ENCODE assay signal across 8 mouse cellular contexts in the genomic region with DNA sequence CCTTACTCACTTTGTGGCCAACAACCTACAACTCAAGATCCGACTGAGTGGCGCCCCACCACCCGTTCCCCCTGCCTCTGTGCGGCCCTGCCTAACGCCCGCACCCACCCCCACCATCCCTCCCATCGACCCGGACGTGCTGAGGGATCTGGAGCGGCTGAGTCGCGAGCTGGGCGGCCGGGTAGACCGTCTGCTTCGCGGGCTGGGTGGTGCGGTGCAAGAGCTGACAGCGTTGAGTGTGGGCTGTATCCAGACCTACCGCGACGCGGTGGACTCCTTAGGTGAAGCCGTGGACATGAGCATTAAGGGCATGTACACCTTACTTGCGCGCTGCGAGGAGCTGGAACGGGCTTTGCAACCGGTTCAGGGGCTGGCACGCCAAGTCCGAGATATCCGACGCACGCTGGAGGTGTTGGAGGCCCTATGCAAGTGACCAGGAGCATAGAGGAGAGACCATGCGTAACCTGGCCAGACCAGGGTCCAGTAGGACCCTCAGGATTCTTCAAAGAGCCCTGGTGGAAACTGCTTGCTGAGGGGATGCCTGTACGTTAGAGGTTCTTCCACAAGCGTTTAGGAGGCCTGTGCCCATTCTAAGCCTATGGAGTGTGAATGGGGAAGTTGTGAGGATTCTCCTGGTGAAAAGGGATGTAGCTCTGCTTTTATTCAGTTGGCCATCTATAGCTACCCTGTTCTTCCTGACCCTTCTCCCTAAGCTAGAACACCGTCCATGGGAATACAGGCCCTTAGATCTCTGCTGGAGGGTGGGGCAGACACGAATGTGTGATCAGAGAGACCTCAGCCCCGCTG. TPM values are rescaled to one million over a fixed set of nuclear protein-coding genes. Genes with fewer than 3 reads are reported as not detected.
DNase-seq lines count a peak whose midpoint lies in the region; ATAC-seq lines count a peak whose summit lies in the region.

No protein-coding gene starts in this region.

- H3K4me3 ChIP-seq in heart, embryonic 10.5 days: peak overlapping the region; percentile 81
- H3K4me3 ChIP-seq in midbrain, embryonic 16.5 days (ENCODE audit: low read depth, low read length): peak overlapping the region; percentile 87

- peaks cover 37% of the 10 kb centered on the region for H3K4me1 ChIP-seq in heart, embryonic 10.5 days
- peaks cover 27% of the 10 kb centered on the region for H3K4me1 ChIP-seq in midbrain, embryonic 16.5 days (ENCODE audit: control insufficient read depth, insufficient read depth, low read length)

- H3K9me3 ChIP-seq in heart, embryonic 10.5 days: no peaks in the 10 kb centered on the region
- no peaks in the 10 kb centered on the region for H3K9me3 ChIP-seq in midbrain, embryonic 16.5 days (replicated peaks; ENCODE audit: control insufficient read depth, low read length, poor library complexity, severe bottlenecking)

- H3K4me2 ChIP-seq in midbrain, embryonic 16.5 days (ENCODE audit: low read length): peak overlapping the region; percentile 80

- WGBS in heart, embryonic 10.5 days: under 1% methylated on average over 40 of the region's 40 CpGs
- WGBS in midbrain, embryonic 16.5 days: under 1% methylated on average over 40 of the region's 40 CpGs

- intact Hi-C loops in gastrocnemius, postnatal 14 days (cut with DNase I; ENCODE audit: low total_unique reads): no loop called here

- DNase-seq in gastrocnemius, postnatal 14 days: peak; percentile 32
- no peak for DNase-seq in gastrocnemius, adult 18-20 months (ENCODE audit: low spot score)
- DNase-seq in 416B (ENCODE audit: low read depth): peak; percentile 44
- DNase-seq in brain, adult 2 months (ENCODE audit: low read depth, low spot score): peak; percentile 47
- DNase-seq in heart, embryonic 10.5 days (ENCODE audit: low spot score): no peak
- DNase-seq in kidney, postnatal 14 days: peak; percentile 38
- DNase-seq in natural killer cell, adult 2 months (ENCODE audit: low spot score in 2 of 2): no peak

- peak overlapping the region; percentile 95 for H3K27ac ChIP-seq in heart, embryonic 10.5 days
- H3K27ac ChIP-seq in midbrain, embryonic 16.5 days (ENCODE audit: low read length): peak overlapping the region; percentile 93

- H3K9ac ChIP-seq in midbrain, embryonic 16.5 days (ENCODE audit: low read depth, low read length): peak overlapping the region; percentile 85

- 0 out of 2 replicates have a peak, but pooled peaks have one; percentile 1 for ATAC-seq in midbrain, embryonic 16.5 days

- no peaks in the 10 kb centered on the region for H3K27me3 ChIP-seq in heart, embryonic 10.5 days (ENCODE audit: insufficient read depth, poor library complexity, severe bottlenecking)
- H3K27me3 ChIP-seq in midbrain, embryonic 16.5 days (ENCODE audit: control insufficient read depth, insufficient read depth, low read depth, low read length): no peaks in the 10 kb centered on the region

- H3K36me3 ChIP-seq in heart, embryonic 10.5 days: no peaks in the 10 kb centered on the region
- no peaks in the 10 kb centered on the region for H3K36me3 ChIP-seq in midbrain, embryonic 16.5 days (ENCODE audit: control insufficient read depth, insufficient read depth, low read length)

RNA-seq across cellular contexts. Expression of a gene that starts 1.1 kb away (rescaled TPM):
- total RNA-seq in gastrocnemius, postnatal 14 days (2021): 10 to 100 TPM; 13.5 to 14.3 TPM
- total RNA-seq in gastrocnemius, adult 18-20 months (2021): 10 to 100 TPM; 20.0 to 23.5 TPM
- 8.2 and 9.0 TPM in 2 replicates for polyA plus RNA-seq in heart, embryonic 10.5 days (2016; fragmentation: Nextera tagmentation; extraction: Ambion mirVana)
- 15.7 and 20.4 TPM in 2 replicates for polyA plus RNA-seq in midbrain, embryonic 16.5 days (2015; fragmentation: Nextera tagmentation; extraction: Ambion mirVana)

RNA-seq across cellular contexts. Expression of a gene that starts 10.0 kb away (rescaled TPM):
- 1 to 10 TPM; 2.9 to 4.7 TPM for total RNA-seq in gastrocnemius, postnatal 14 days (2021)
- 1 to 10 TPM; 3.5 to 3.7 TPM for total RNA-seq in gastrocnemius, adult 18-20 months (2021)
- 29.1 and 30.4 TPM in 2 replicates for polyA plus RNA-seq in heart, embryonic 10.5 days (2016; fragmentation: Nextera tagmentation; extraction: Ambion mirVana)
- polyA plus RNA-seq in midbrain, embryonic 16.5 days (2015; fragmentation: Nextera tagmentation; extraction: Ambion mirVana): 41.2 and 44.0 TPM in 2 replicates

RNA-seq across cellular contexts. Expression of a gene that starts 15.2 kb away (rescaled TPM):
- total RNA-seq in gastrocnemius, postnatal 14 days (2021): 1 to 10 TPM; 4.2 to 4.4 TPM
- total RNA-seq in gastrocnemius, adult 18-20 months (2021): not detected
- polyA plus RNA-seq in heart, embryonic 10.5 days (2016; fragmentation: Nextera tagmentation; extraction: Ambion mirVana): 110 and 147 TPM in 2 replicates
- 12.6 and 15.4 TPM in 2 replicates for polyA plus RNA-seq in midbrain, embryonic 16.5 days (2015; fragmentation: Nextera tagmentation; extraction: Ambion mirVana)

RNA-seq across cellular contexts. Expression of a gene that starts 27.6 kb away (rescaled TPM):
- 10 to 100 TPM; 37.9 to 39.7 TPM for total RNA-seq in gastrocnemius, postnatal 14 days (2021)
- 10 to 100 TPM; 37.4 to 39.3 TPM for total RNA-seq in gastrocnemius, adult 18-20 months (2021)
- 85.8 and 93.0 TPM in 2 replicates for polyA plus RNA-seq in heart, embryonic 10.5 days (2016; fragmentation: Nextera tagmentation; extraction: Ambion mirVana)
- 335 and 438 TPM in 2 replicates for polyA plus RNA-seq in midbrain, embryonic 16.5 days (2015; fragmentation: Nextera tagmentation; extraction: Ambion mirVana)

RNA-seq across cellular contexts. Expression of a gene that starts 34.4 kb away (rescaled TPM):
- total RNA-seq in gastrocnemius, postnatal 14 days (2021): 10 to 100 TPM; 22.1 to 77.5 TPM
- 10 to 100 TPM; 41.9 to 72.2 TPM for total RNA-seq in gastrocnemius, adult 18-20 months (2021)
- polyA plus RNA-seq in heart, embryonic 10.5 days (2016; fragmentation: Nextera tagmentation; extraction: Ambion mirVana): 8.0 and 8.8 TPM in 2 replicates
- polyA plus RNA-seq in midbrain, embryonic 16.5 days (2015; fragmentation: Nextera tagmentation; extraction: Ambion mirVana): 12.4 TPM in 2 replicates

Comparison
In these comparisons a context has a peak if more than half of its experiments do, and no peak if none do; other contexts are left out.
1. DNase-seq: peak in gastrocnemius, postnatal 14 days (single experiment), 416B (single experiment), brain, adult 2 months (single experiment) and kidney, postnatal 14 days (single experiment); none in gastrocnemius, adult 18-20 months (single experiment), heart, embryonic 10.5 days (single experiment) and natural killer cell, adult 2 months (0 of 2).
2. RNA of a gene that starts 15.2 kb away (total RNA-seq): 4.2 to 4.4 TPM in gastrocnemius, postnatal 14 days; not detected in gastrocnemius, adult 18-20 months; every median in the first group is over 4 times any median in the second.